Mouse (Mus musculus) kidney, embryonic 16.5 days (tissue): ENCODE data around the gene Lrrc74b. TPM values are rescaled to one million over a fixed set of nuclear protein-coding genes. Genes with fewer than 3 reads are reported as not detected.
A peak's percentile ranks its signal among the peaks of the same experiment; 100 is the strongest.
"Not testable (repeated sequence)": the region's sequence is repeated elsewhere in the genome, so short reads cannot be mapped to it uniquely, and the experiment has no call there.

Experiments
- ATAC-seq: fragments of 200-750 bp; cut with Nextera tagmentation; 2 replicates; pipeline ENCODE4 v1.8.0; 2017; ENCODE audit warnings: moderate TSS enrichment; ENCODE audit not compliant: low FRiP score, low TSS enrichment
- H3K27ac ChIP-seq: fragments of 300-500 bp; sonication (generic); 2 replicates; pipeline ENCODE4 v1.5.1; 2014; ENCODE audit warnings: low read length
- H3K27me3 ChIP-seq: fragments of 300-500 bp; sonication (generic); 2 replicates; pipeline ENCODE4 v1.6.1; 2014; ENCODE audit warnings: low read length, control low read depth, mixed read lengths; ENCODE audit not compliant: insufficient read depth
- H3K36me3 ChIP-seq: fragments of 300-500 bp; sonication (generic); 2 replicates; pipeline ENCODE4 v1.6.1; 2014; ENCODE audit warnings: low read length, control low read depth, mixed read lengths; ENCODE audit not compliant: insufficient read depth
- H3K4me1 ChIP-seq: fragments of 300-500 bp; sonication (generic); 2 replicates; pipeline ENCODE4 v1.6.1; 2014; ENCODE audit warnings: low read length, control low read depth, mixed read lengths; ENCODE audit not compliant: insufficient read depth
- H3K4me2 ChIP-seq: fragments of 300-500 bp; sonication (generic); replicated peaks from 2 replicates; pipeline ENCODE4 v1.6.1; 2014; ENCODE audit warnings: low read depth, low read length
- H3K4me3 ChIP-seq: fragments of 300-500 bp; sonication (generic); 2 replicates; pipeline ENCODE4 v1.5.1; 2014; ENCODE audit warnings: mild to moderate bottlenecking, low read length
- H3K9ac ChIP-seq: fragments of 300-500 bp; sonication (generic); replicated peaks from 2 replicates; pipeline ENCODE4 v1.6.1; 2014; ENCODE audit warnings: low read length
- H3K9me3 ChIP-seq: fragments of 300-500 bp; sonication (generic); 2 replicates; pipeline ENCODE4 v1.6.1; 2016; ENCODE audit warnings: low read length, control low read depth
- WGBS: fragments of 180-500 bp; shearing (Covaris S2); extraction: QIAGEN DNeasy Blood & Tissue Kit; methylation state at CpG from one replicate; pipeline ENCODE4 v1.1.7; 2014; 5-methylcytosine and 5-hydroxymethylcytosine counted together
- polyA plus RNA-seq: library from polyadenylated mRNA; unstranded; fragments of >200 nt; fragmentation: Nextera tagmentation; extraction: Ambion mirVana; gene quantifications from 2 replicates; pipeline ENCODE4 v1.2.1, GENCODE M21; 2015

The Lrrc74b gene
- polyA plus RNA-seq, 1 experiment from 2014 or later, result 0.20 TPM

DNA sequence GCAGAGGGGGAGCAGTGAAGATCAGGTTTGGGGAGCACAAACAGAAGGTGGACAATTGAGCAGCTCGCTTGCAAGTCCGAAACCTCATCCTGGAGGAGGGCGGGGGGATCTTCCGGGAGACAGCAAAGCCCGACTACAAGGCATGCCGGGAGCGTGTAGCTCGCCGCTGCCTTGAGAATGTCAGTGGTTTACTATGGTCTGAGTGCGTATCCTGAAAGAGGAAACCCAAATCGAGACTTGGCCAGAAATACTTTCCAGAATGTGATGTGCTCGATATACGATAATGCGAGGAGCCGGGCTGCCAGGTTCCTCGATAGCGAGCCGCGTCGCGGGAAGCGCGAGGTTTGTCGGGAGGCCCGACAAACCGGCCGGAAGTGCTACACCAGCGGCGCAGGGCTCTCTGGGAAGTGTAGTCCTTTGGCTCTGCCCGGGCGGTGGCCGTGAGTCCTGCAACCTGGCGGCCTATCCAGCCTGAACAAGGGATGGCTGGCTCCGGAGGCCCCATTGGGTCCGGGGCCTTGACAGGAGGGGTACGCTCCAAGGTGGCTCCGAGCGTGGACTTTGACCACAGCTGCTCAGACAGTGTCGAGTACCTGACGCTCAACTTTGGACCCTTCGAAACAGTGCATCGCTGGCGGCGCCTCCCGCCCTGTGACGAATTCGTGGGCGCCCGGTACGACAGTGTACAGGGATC, 52.4 kb downstream of the Lrrc74b start, which contains the start of gene Lztr1:
Lztr1 (plus strand) TSS at position 143 of the 694 bp plus-strand sequence.
- WGBS, result 0% methylated on average over 50 of the region's 50 CpGs
- Histone ChIP-seq H3K9ac (peak within 1 kb of the TSS; percentile 89), H3K4me2 (peak within 1 kb of the TSS; percentile 78), H3K4me3 (peak within 1 kb of the TSS; percentile 79), H3K27me3 (no peaks in the 10 kb centered on the region), H3K27ac (peak within 1 kb of the TSS; percentile 93), H3K4me1 (peaks cover 13% of the 10 kb centered on the region), H3K36me3 (peaks cover 17% of the 10 kb centered on the region), H3K9me3 (no peaks in the 10 kb centered on the region)
- ATAC-seq, result peak; percentile 98

- Histone ChIP-seq H3K36me3 (peaks cover 11% of the 10 kb centered on the region), H3K9ac (peak overlapping the region; percentile 89), H3K4me3 (peak overlapping the region; percentile 79), H3K4me2 (peak overlapping the region; percentile 78), H3K27ac (peak overlapping the region; percentile 93), H3K4me1 (peaks cover 13% of the 10 kb centered on the region)
- ATAC-seq, result peak; percentile 0; the same call in 1 of the 2 replicates
- H3K27me3 ChIP-seq, H3K9me3 ChIP-seq: not testable (repeated sequence)
- WGBS, result 70% methylated on average over 1 of the region's 3 CpGs
These were observed 53.0 kb downstream of the Lrrc74b start for GRCm38 (mm10) chr16:17508031-17508430.

- Histone ChIP-seq H3K27me3 (no peaks in the 10 kb centered on the region), H3K4me1 (peaks cover 13% of the 10 kb centered on the region), H3K27ac (no peak overlapping the region), H3K4me2 (no peak overlapping the region), H3K36me3 (peaks cover 1% of the 10 kb centered on the region; the same call in 1 of the 2 replicates), H3K4me3 (no peak overlapping the region), H3K9ac (no peak overlapping the region), H3K9me3 (no peaks in the 10 kb centered on the region)
- 89% methylated on average over 5 of the region's 5 CpGs for WGBS
- no peak for ATAC-seq
These were observed 54.0 kb downstream of the Lrrc74b start for GRCm38 (mm10) chr16:17507018-17507552.

DNA sequence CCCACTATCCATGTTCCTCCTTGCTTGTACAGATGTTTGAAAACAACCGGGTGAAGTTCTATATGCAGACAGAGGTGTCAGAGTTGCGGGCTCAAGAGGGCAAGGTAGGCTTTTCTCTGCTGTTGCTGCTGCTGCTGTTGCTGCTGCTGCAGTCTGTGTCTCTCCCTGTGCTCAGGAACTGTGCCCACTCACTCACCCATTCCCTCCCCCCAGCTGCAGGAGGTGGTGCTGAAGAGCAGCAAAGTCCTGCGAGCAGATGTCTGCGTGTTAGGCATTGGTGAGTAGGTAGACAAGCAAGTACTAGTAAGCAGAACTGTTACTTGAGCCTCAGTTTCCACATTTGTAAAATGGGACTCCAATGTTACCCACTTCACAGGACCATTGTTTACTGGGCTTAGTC, 58.4 kb downstream of the Lrrc74b start:
- Histone ChIP-seq H3K36me3 (no peaks in the 10 kb centered on the region), H3K4me1 (no peaks in the 10 kb centered on the region)

GRCm38 (mm10) chr16:17499249-17499883, 61.7 kb downstream of the Lrrc74b start:
- Histone ChIP-seq H3K36me3 (no peaks in the 10 kb centered on the region), H3K4me2 (no peak overlapping the region), H3K4me3 (no peak overlapping the region), H3K27ac (no peak overlapping the region), H3K9ac (no peak overlapping the region), H3K27me3 (no peaks in the 10 kb centered on the region), H3K9me3 (no peaks in the 10 kb centered on the region), H3K4me1 (0 out of 2 replicates have a peak, but pooled peaks cover 5% of the 10 kb centered on the region)
- ATAC-seq, result no peak
- WGBS, result 35% methylated on average over 10 of the region's 10 CpGs

More for the DNA sequence above, 58.4 kb downstream of the Lrrc74b start:
- 77% methylated on average over 4 of the region's 4 CpGs for WGBS
- H3K27me3 ChIP-seq, result no peaks in the 10 kb centered on the region
- H3K4me2 ChIP-seq, result no peak overlapping the region
- H3K4me3 ChIP-seq, result no peak overlapping the region
- H3K9ac ChIP-seq, result no peak overlapping the region
- ATAC-seq, result no peak
- H3K27ac ChIP-seq, result no peak overlapping the region
- H3K9me3 ChIP-seq, result no peaks in the 10 kb centered on the region

DNA sequence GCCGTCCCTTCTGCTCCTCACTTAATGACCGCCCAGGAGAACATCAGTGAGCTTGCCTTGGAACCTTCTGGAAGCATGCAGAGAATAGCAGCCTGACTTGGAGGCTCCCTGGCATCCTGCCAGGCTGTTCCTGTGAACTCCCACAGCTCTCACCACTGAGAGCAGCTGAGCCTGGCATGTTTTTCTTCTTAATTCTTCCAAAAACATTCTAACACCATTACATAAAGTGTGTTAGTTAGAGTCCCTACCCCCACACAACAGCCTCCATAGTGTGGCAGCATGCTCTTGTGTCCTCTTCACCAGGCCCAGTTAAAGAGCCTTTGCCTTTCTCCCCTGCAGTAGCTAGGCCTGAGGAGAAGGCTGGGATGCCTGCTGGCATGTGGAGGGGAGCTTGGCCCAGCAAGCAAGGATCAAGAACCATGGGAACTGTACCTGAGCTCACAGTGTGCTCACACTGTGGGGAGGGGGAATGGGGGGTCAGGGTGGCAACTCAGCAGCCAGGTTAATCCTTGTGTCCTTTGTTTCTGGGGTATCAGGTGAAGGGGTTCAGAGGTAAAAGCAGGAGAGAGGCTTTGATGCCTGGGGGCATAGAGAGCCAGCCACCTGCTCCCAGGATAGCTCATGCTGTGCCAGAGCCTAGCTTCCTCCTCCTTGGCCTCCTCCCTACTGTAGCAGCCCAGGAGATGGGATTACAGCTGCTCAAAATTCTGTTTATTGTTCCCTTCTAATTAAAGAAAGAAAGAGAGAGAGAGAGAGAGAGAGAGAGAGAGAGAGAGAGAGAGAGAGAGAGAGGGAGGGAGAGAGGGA, 64.3 kb downstream of the Lrrc74b start:
- no peak; the same call in 1 of the 2 replicates for ATAC-seq
- H3K4me3 ChIP-seq, result no peak overlapping the region
- no peak overlapping the region; the same call in 1 of the 2 replicates for H3K9ac ChIP-seq
- H3K9me3 ChIP-seq, result no peaks in the 10 kb centered on the region
- 65% methylated on average over 2 of the region's 2 CpGs for WGBS
- no peaks in the 10 kb centered on the region for H3K36me3 ChIP-seq
- 0 out of 2 replicates have a peak, but pooled peaks cover 5% of the 10 kb centered on the region for H3K4me1 ChIP-seq
- H3K27ac ChIP-seq, result no peak overlapping the region
- no peaks in the 10 kb centered on the region for H3K27me3 ChIP-seq
- no peak overlapping the region for H3K4me2 ChIP-seq

Other genes with a start within 250 kb of the Lrrc74b start
- 0.69 and 0.89 TPM in 2 replicates for gene Serpind1, start 229.9 kb downstream of the Lrrc74b start, polyA plus RNA-seq
- gene Snap29, start 155.3 kb downstream of the Lrrc74b start, polyA plus RNA-seq, result 14.7 and 15.6 TPM in 2 replicates
- 39.1 and 39.2 TPM in 2 replicates for gene Pi4ka, start 154.9 kb downstream of the Lrrc74b start, polyA plus RNA-seq
- gene Crkl, start 109.3 kb downstream of the Lrrc74b start, polyA plus RNA-seq, result 77.6 and 78.5 TPM in 2 replicates
- 3.4 and 3.6 TPM in 2 replicates for gene Aifm3, start 71.6 kb downstream of the Lrrc74b start, polyA plus RNA-seq
- gene Lztr1, start 52.6 kb downstream of the Lrrc74b start, polyA plus RNA-seq, result 102 and 113 TPM in 2 replicates
- gene Thap7, start 30.1 kb downstream of the Lrrc74b start, polyA plus RNA-seq, result 61.1 and 61.5 TPM in 2 replicates
- gene P2rx6, start 638 bp upstream of the Lrrc74b start, polyA plus RNA-seq, result 1.2 TPM in 2 replicates
- gene Slc7a4, start 22.0 kb upstream of the Lrrc74b start, polyA plus RNA-seq, result 11.8 and 12.6 TPM in 2 replicates
- 38.8 and 44.2 TPM in 2 replicates for gene Smpd4, start 58.1 kb upstream of the Lrrc74b start, polyA plus RNA-seq
- gene Ccdc74a, start 85.2 kb upstream of the Lrrc74b start, polyA plus RNA-seq, result 6.0 and 7.7 TPM in 2 replicates
- gene Med15, start 171.6 kb upstream of the Lrrc74b start, polyA plus RNA-seq, result 44.1 and 56.1 TPM in 2 replicates
- gene Klhl22, start 198.4 kb upstream of the Lrrc74b start, polyA plus RNA-seq, result 69.8 and 72.0 TPM in 2 replicates
- 8.1 and 8.9 TPM in 2 replicates for gene Scarf2, start 236.0 kb upstream of the Lrrc74b start, polyA plus RNA-seq